Mouse (Mus musculus) bone marrow macrophage, adult 2 months (primary cell): ENCODE data around the gene Olfr700. TPM values are rescaled to one million over a fixed set of nuclear protein-coding genes. Genes with fewer than 3 reads are reported as not detected.
"Not testable (repeated sequence)": the region's sequence is repeated elsewhere in the genome, so short reads cannot be mapped to it uniquely, and the experiment has no call there.

Source experiments
- H3K27ac ChIP-seq: 2 replicates; pipeline ENCODE4 v1.5.1; 2012; ENCODE audit warnings: low read depth, low read length; ENCODE audit not compliant: insufficient read depth
- H3K4me1 ChIP-seq: 2 replicates; pipeline ENCODE4 v1.6.1; 2012; ENCODE audit warnings: low read length; ENCODE audit not compliant: control insufficient read depth, insufficient read depth
- H3K4me3 ChIP-seq: 2 replicates; pipeline ENCODE4 v1.5.1; 2012; ENCODE audit warnings: mild to moderate bottlenecking, low read length, moderate library complexity; ENCODE audit not compliant: insufficient read depth
- CTCF ChIP-seq: IDR thresholded peaks from 2 replicates; pipeline ENCODE4 v1.5.1; 2012; ENCODE audit warnings: low read depth, mild to moderate bottlenecking, low read length, moderate library complexity
- POLR2A ChIP-seq: IDR thresholded peaks from 2 replicates; pipeline ENCODE4 v1.6.1; 2012; ENCODE audit warnings: mild to moderate bottlenecking, low read depth, low read length, borderline replicate concordance
- polyA plus RNA-seq: library from polyadenylated mRNA; stranded (reverse); fragments of >200 nt; gene quantifications from 2 replicates; pipeline ENCODE4 v1.2.4, GENCODE M21; 2012; ENCODE audit not compliant: missing spikeins, insufficient read depth, insufficient read length

The Olfr700 gene
- not detected in 2 replicates for polyA plus RNA-seq

DNA sequence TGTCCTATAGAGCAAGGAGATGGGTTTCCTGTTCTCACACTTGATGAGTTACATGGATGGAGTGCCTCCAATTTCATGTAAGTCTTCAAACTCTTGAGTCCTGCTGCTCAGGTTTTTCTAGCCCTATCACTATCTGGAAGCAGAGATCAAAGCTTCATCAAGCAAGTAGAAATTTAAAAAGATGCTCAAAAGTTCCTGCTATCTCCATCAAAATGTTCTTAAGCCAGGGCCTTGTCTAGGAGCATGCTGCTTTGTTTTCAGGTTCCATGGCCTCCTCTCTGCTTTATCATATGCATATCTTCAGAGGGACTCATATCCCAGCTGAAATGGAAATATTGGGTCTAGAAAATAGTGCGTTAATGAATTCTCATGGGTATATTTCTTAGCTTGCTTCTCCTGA lies at the start of gene Olfr700:
Gene Olfr700 (minus strand): TSS at position 101 of the 400 bp plus-strand sequence.
- Histone ChIP-seq H3K4me1 (no peaks in the 10 kb centered on the region), H3K27ac (no peak within 1 kb of the TSS), H3K4me3 (no peak within 1 kb of the TSS)
- TF ChIP-seq CTCF (no peak), POLR2A (no peak)

DNA sequence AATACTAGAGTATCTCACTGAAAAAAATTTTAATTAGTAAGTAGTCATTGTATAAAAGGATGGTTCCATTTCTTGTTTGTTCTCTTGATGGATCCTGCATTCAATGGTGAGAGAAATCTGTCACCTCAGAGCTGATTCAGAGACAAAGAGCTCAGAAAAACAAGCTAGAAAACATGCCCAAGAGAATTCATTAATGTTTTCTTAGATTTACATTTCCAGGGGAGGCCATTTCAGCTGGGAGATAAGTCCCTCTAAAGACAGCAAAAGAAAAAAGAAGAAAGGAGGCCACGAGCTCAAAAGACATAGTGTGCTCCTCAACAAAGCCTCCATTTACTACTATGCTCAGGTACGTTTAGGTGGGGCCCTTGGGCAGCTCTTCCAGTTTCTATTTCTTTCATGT lies 34.4 kb upstream of the Olfr700 start, which contains the start of gene Olfr703:
Gene Olfr703 (plus strand): TSS at position 301 of the 400 bp plus-strand sequence.
- no peak within 1 kb of the TSS for H3K27ac ChIP-seq
- no peak within 1 kb of the TSS for H3K4me3 ChIP-seq
- TF ChIP-seq POLR2A = no peak
- TF ChIP-seq CTCF = no peak
- H3K4me1 ChIP-seq = no peaks in the 10 kb centered on the region

DNA sequence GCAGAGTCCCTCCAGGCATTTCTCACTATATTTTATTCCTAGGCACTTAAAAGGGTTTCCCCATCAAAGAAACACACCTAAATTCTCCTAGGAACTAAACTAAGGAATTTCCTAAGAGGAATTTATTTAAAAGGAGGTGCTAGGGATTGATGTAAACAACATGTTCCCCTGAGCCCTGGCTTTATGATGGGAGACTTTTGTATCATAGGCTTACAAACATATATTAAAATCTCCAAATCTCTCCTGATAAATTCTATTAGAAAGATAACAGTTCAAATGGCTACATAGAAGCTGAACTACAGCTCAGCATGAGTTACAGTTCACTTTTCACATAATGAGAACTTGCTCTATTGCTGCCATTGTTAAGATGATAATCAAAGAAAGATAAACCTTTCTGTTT lies 25.2 kb upstream of the Olfr700 start, which contains the start of gene Olfr702:
Gene Olfr702 (minus strand): TSS at position 101 of the 400 bp plus-strand sequence.
- TF ChIP-seq CTCF (no peak), POLR2A (no peak)
- Histone ChIP-seq H3K27ac (no peak within 1 kb of the TSS), H3K4me3 (no peak within 1 kb of the TSS), H3K4me1 (no peaks in the 10 kb centered on the region)

DNA sequence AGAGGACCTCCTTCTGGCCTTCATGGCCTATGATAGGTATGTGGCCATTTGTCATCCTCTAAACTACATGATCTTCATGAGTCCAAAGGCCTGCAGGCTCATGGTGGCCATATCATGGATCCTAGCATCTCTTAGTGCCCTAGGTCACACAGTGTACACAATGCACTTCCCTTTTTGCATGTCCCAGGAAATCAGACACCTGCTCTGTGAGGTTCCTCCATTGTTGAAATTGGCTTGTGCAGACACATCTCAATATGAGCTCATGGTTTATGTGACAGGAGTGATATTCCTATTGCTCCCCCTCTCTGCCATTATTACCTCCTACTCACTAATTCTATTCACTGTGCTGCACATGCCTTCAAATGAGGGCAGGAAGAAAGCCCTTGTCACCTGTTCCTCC lies 9.8 kb upstream of the Olfr700 start:
- TF ChIP-seq POLR2A = no peak
- TF ChIP-seq CTCF = no peak
- Histone ChIP-seq H3K4me1 (peaks cover 2% of the 10 kb centered on the region), H3K27ac (no peak overlapping the region), H3K4me3 (no peak overlapping the region)

DNA sequence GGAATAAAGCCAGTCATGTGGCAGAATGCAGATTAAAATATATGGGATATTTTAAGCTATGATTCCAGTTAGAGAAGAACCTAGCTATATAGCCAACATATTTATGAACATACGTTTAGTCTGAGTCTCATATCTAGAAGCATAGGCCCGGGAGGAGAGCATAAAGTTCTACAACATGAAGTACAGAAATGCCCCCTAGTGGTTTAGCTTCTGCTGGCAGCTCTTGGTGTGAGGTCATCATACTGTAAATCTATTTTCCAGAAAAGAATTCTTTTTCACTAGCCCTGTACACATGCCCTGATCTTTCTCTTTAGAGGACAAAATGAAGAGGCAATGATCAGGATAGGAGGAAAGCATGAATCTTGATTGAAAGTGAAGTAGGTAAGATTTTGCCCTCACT lies 7.1 kb upstream of the Olfr700 start:
- TF ChIP-seq POLR2A = no peak
- no peak for TF ChIP-seq CTCF
- Histone ChIP-seq H3K4me1 (peaks cover 2% of the 10 kb centered on the region), H3K4me3 (no peak overlapping the region), H3K27ac (no peak overlapping the region)

DNA sequence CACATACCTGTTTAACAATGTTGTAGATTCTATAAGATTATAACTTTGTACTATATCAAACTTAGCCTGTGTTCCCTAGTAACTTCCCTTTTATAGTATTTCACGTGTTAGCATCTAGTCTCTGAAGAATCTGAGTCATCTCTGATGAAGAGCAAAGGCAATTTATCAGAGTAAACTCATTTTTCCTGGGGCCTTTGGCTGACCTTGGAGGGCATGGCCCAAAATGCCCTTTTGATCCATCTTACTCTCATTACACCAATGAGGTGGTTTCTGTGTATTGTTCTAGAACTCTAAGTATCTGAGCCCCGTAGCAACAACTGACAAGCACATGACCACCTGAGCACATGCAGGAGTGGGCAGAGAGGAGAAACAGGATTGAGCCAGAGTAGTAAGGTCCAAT lies 5.2 kb upstream of the Olfr700 start, which contains the start of gene Olfr701:
Gene Olfr701 (plus strand): TSS at position 301 of the 400 bp plus-strand sequence.
- no peak for TF ChIP-seq CTCF
- TF ChIP-seq POLR2A = no peak
- Histone ChIP-seq H3K4me3 (no peak within 1 kb of the TSS), H3K27ac (no peak within 1 kb of the TSS), H3K4me1 (peaks cover 2% of the 10 kb centered on the region)

DNA sequence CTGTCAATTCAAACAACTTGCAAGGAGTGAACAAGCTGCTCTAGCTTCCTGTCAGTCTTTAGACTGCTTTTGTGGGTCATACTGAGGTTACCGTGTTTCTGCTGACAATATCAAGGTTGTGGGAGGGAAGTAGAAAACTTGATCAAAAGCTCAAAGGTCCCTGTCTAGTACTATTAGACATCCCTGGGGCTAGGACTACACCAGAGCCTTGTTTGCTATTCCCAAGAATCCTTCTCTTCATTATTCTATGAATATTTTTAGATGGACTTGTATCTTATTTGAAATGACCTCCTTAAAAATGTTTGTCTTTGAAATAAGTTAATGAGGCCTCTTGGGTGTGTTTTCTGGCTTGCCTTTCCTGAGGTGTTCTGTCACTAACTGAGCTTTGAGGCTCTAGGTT lies 15.5 kb downstream of the Olfr700 start, which contains the start of gene Olfr699:
Gene Olfr699 (minus strand): TSS at position 101 of the 400 bp plus-strand sequence.
- TF ChIP-seq CTCF (no peak), POLR2A (no peak)
- Histone ChIP-seq H3K27ac (no peak within 1 kb of the TSS), H3K4me1 (no peaks in the 10 kb centered on the region)

DNA sequence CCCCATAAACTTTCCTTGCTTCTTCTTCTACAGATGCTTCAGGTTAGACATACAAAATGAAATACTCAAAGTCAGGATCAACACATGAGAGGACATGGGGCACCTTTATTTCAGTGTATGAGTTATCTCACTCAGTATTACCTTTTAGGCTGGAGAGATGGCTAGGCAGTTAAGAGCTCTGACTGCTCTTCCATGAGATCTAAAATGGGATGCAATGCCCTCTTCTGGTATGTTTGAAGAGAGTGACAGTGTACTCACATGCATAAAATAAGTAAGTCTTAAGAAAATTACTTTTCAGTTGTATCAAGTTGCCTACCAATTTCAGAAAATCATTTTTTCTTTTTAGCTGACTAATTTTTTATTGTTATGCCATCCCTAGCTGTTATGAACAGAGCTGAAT lies 20.3 kb downstream of the Olfr700 start:
- no peak overlapping the region for H3K27ac ChIP-seq
- TF ChIP-seq POLR2A = no peak
- TF ChIP-seq CTCF = no peak
- H3K4me1 ChIP-seq = no peaks in the 10 kb centered on the region
- no peak overlapping the region for H3K4me3 ChIP-seq

More for the DNA sequence above, 15.5 kb downstream of the Olfr700 start, which contains the start of gene Olfr699:
- H3K4me3 ChIP-seq = no peak within 1 kb of the TSS

DNA sequence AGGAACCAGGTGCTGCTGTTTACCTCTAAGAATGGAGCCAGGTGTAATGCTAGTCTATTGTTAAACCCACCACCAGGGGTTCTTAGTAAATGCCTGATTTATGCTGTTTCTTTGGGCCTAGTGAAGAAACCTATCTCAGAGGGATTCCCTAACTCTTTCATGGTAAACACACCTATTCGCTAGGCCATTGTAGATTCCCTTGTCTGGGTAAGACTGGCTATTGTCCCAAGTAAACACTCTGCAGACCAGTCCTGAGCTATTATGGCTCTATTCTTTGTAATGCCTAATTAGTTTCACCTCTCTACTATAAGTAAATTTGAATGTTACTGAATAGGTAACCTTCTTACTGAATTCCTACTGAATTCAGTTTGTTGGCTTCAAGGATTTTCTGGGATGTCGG lies 47.6 kb downstream of the Olfr700 start:
- not testable (repeated sequence) for H3K4me3 ChIP-seq, H3K27ac ChIP-seq, H3K4me1 ChIP-seq

DNA sequence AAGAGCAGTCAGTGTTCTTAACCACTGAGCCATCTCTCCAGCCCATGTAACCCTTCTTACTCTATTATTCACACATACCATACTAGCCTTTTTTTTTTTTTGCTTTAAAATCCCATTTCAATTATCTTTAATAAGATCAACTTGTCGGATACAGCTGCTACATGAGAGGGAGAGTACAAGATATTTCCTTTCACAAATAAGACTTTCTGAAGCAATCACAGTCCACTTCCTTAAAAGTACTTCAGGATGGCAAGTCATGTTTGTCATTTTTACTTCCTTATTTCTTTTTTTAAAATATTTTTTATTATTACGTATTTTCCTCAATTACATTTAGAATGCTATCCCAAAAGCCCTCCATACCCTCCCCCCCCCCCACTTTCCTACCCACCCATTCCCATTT lies 49.8 kb downstream of the Olfr700 start:
- Histone ChIP-seq H3K27ac (peak overlapping the region; percentile 79), H3K4me1 (peaks cover 8% of the 10 kb centered on the region), H3K4me3 (no peak overlapping the region)
- no peak for TF ChIP-seq CTCF
- no peak for TF ChIP-seq POLR2A

Other genes with a start within 250 kb of the Olfr700 start
- not detected in 2 replicates for gene Olfr693, start 128.2 kb downstream of the Olfr700 start, polyA plus RNA-seq
- gene Olfr694, start 117.0 kb downstream of the Olfr700 start, polyA plus RNA-seq = not detected in 2 replicates
- gene Olfr695, start 92.4 kb downstream of the Olfr700 start, polyA plus RNA-seq = not detected in 2 replicates
- gene Olfr697, start 66.4 kb downstream of the Olfr700 start, polyA plus RNA-seq = not detected in 2 replicates
- gene Olfr698, start 53.4 kb downstream of the Olfr700 start, polyA plus RNA-seq = not detected in 2 replicates
- gene Olfr699, start 15.6 kb downstream of the Olfr700 start, polyA plus RNA-seq = not detected in 2 replicates
- not detected in 2 replicates for gene Olfr701, start 5.3 kb upstream of the Olfr700 start, polyA plus RNA-seq
- not detected in 2 replicates for gene Olfr702, start 25.1 kb upstream of the Olfr700 start, polyA plus RNA-seq
- gene Olfr703, start 34.5 kb upstream of the Olfr700 start, polyA plus RNA-seq = not detected in 2 replicates
- gene Olfr704, start 54.4 kb upstream of the Olfr700 start, polyA plus RNA-seq = not detected in 2 replicates
- gene Olfr705, start 68.1 kb upstream of the Olfr700 start, polyA plus RNA-seq = not detected in 2 replicates
- gene Olfr706, start 79.3 kb upstream of the Olfr700 start, polyA plus RNA-seq = not detected in 2 replicates
- gene Olfr707, start 92.4 kb upstream of the Olfr700 start, polyA plus RNA-seq = not detected in 2 replicates
- not detected in 2 replicates for gene Olfr1532-ps1, start 99.2 kb upstream of the Olfr700 start, polyA plus RNA-seq
- 0.23 TPM in 1 of 2 replicates, not detected in the other for gene Olfr709-ps1, start 123.4 kb upstream of the Olfr700 start, polyA plus RNA-seq
- not detected in 2 replicates for gene Olfr710, start 139.5 kb upstream of the Olfr700 start, polyA plus RNA-seq
- not detected in 2 replicates for gene Olfr6, start 155.1 kb upstream of the Olfr700 start, polyA plus RNA-seq
- gene Olfr711, start 166.6 kb upstream of the Olfr700 start, polyA plus RNA-seq = not detected in 2 replicates
- gene Olfr2, start 197.2 kb upstream of the Olfr700 start, polyA plus RNA-seq = 0.13 TPM in 1 of 2 replicates, not detected in the other
- not detected in 2 replicates for gene Olfr713, start 222.3 kb upstream of the Olfr700 start, polyA plus RNA-seq